Mouse (Mus musculus) common myeloid progenitor, adult 5-6 weeks (primary cell): Measurements from ENCODE around the gene Hist1h2bn. TPM values are rescaled to one million over a fixed set of nuclear protein-coding genes. Genes with fewer than 3 reads are reported as not detected.
"Not testable (repeated sequence)": the region's sequence is repeated elsewhere in the genome, so short reads cannot be mapped to it uniquely, and the experiment has no call there.

Experiments
- ATAC-seq: replicated peaks from 2 replicates; pipeline ENCODE4 v1.8.0; 2016; ENCODE audit warnings: low read depth, mild to moderate bottlenecking, moderate TSS enrichment, inconsistent platforms; ENCODE audit not compliant: poor library complexity, severe bottlenecking
- total RNA-seq: library from RNA; stranded (forward); fragments of 200-1000, 187-1606 nt; gene quantifications from 2 replicates; pipeline ENCODE4 v1.2.3, GENCODE M21; 2017

Hist1h2bn gene
- total RNA-seq, 1 experiment from 2014 or later, result 1,634 TPM

- ATAC-seq, result peak; percentile 53
Observed at GRCm38 (mm10) chr13:21779767-21780731, 26.1 kb downstream of the Hist1h2bn start, which contains the start of gene Hist1h1b. TSS of gene Hist1h1b (minus strand) at chr13:21780625.

GRCm38 (mm10) chr13:21781021-21781555 lies 27.2 kb downstream of the Hist1h2bn start:
- no peak for ATAC-seq

GRCm38 (mm10) chr13:21781639-21782038 lies 27.7 kb downstream of the Hist1h2bn start:
- ATAC-seq, result no peak

GRCm38 (mm10) chr13:21782361-21783254 lies 28.7 kb downstream of the Hist1h2bn start:
- ATAC-seq, result not testable (repeated sequence)

GRCm38 (mm10) chr13:21783255-21783617 lies 29.3 kb downstream of the Hist1h2bn start, which contains the start of gene Hist1h3i:
TSS of gene Hist1h3i (minus strand) at chr13:21783370.
- ATAC-seq, result peak; percentile 33

- ATAC-seq, result no peak
Observed at GRCm38 (mm10) chr13:21783734-21784161, 29.8 kb downstream of the Hist1h2bn start.

- no peak for ATAC-seq
Observed at GRCm38 (mm10) chr13:21784311-21784710, 30.4 kb downstream of the Hist1h2bn start.

GRCm38 (mm10) chr13:21786189-21786898 lies 32.4 kb downstream of the Hist1h2bn start:
- no peak for ATAC-seq

GRCm38 (mm10) chr13:21786899-21787629 lies 33.1 kb downstream of the Hist1h2bn start, which contains the start of the genes Hist1h2an and Hist1h2bp:
TSS of gene Hist1h2an (minus strand) at chr13:21787218.
TSS of gene Hist1h2bp (plus strand) at chr13:21787461.
- ATAC-seq, result peak; percentile 86

GRCm38 (mm10) chr13:21787760-21788593 lies 34.1 kb downstream of the Hist1h2bn start:
- ATAC-seq, result no peak

GRCm38 (mm10) chr13:21789925-21790324 lies 36.0 kb downstream of the Hist1h2bn start:
- no peak for ATAC-seq

GRCm38 (mm10) chr13:21790601-21791283 lies 36.8 kb downstream of the Hist1h2bn start:
- ATAC-seq, result no peak

GRCm38 (mm10) chr13:21795584-21795983 lies 41.7 kb downstream of the Hist1h2bn start:
- ATAC-seq, result no peak

GRCm38 (mm10) chr13:21797163-21797562 lies 43.2 kb downstream of the Hist1h2bn start:
- ATAC-seq, result peak; percentile 98

GRCm38 (mm10) chr13:21803058-21803457 lies 49.1 kb downstream of the Hist1h2bn start:
- ATAC-seq, result peak; percentile 94
